Mouse (Mus musculus): Measurements from ENCODE around the gene Lmx1a.

Lmx1a gene

GRCm38 (mm10) chr1:167878354-167878753, 189.3 kb downstream of the Lmx1a start:
- DNase-seq (ENCODE audit: low read depth, low spot score): no peak

- DNase-seq (ENCODE audit: low read depth, low spot score): no peak
These were observed 196.7 kb downstream of the Lmx1a start for GRCm38 (mm10) chr1:167885776-167886175.

- DNase-seq (ENCODE audit: low read depth, low spot score): no peak
These were observed 199.1 kb downstream of the Lmx1a start for GRCm38 (mm10) chr1:167888120-167888519.

GRCm38 (mm10) chr1:167888816-167889215, 199.8 kb downstream of the Lmx1a start:
- peak; percentile 17 for DNase-seq (ENCODE audit: low read depth, low spot score)

DNA sequence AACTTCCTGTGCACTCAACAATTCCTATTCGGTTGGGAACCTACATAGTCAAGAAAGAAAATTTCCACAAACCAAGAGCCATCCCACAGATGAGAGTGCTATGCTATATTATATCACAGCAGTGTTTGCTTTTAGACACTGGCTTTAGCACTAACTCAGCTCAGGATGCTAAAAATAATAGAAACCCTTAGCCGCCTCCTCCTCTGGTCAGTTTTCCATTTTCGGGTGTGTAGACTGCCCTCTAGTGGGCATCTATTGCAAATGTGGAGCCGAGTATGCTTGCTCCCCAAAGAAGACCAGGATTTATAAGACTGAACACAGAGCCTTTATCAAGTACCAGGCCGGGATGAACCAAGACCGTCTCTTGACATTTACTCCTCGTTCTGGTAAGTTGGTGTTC, 207.2 kb downstream of the Lmx1a start:
- DNase-seq (ENCODE audit: low read depth, low spot score): no peak

All from embryo, embryonic 11.5 days (tissue).